Mouse (Mus musculus) hindbrain, postnatal 0 days (tissue): ENCODE results near the gene Specc1. TPM values are rescaled to one million over a fixed set of nuclear protein-coding genes. Genes with fewer than 3 reads are reported as not detected.

Experiments used
- ATAC-seq: fragments of 200-750 bp; cut with Nextera tagmentation; 2 replicates; pipeline ENCODE4 v1.8.0; 2017; ENCODE audit warnings: mild to moderate bottlenecking, moderate TSS enrichment, moderate library complexity
- DNase-seq: peaks from one replicate; pipeline ENCODE4 v3.0.0-alpha.2; 2015; ENCODE audit warnings: low spot score
- H3K27ac ChIP-seq: fragments of 300-500 bp; sonication (generic); 2 replicates; pipeline ENCODE4 v1.5.1; 2014; ENCODE audit warnings: mild to moderate bottlenecking
- H3K27me3 ChIP-seq: fragments of 300-500 bp; sonication (generic); 2 replicates; pipeline ENCODE4 v1.6.1; 2014; ENCODE audit warnings: low read length, mixed read lengths; ENCODE audit not compliant: insufficient read depth
- H3K36me3 ChIP-seq: fragments of 300-500 bp; sonication (generic); 2 replicates; pipeline ENCODE4 v1.6.1; 2014; ENCODE audit warnings: low read length, mixed read lengths; ENCODE audit not compliant: insufficient read depth
- H3K4me1 ChIP-seq: fragments of 300-500 bp; sonication (generic); 2 replicates; pipeline ENCODE4 v1.6.1; 2014; ENCODE audit warnings: antibody characterized with exemption, low read length, mixed read lengths; ENCODE audit not compliant: insufficient read depth
- H3K4me2 ChIP-seq: fragments of 300-500 bp; sonication (generic); 2 replicates; pipeline ENCODE4 v1.6.1; 2014; ENCODE audit warnings: low read depth, mild to moderate bottlenecking, low read length, moderate library complexity, mixed read lengths
- H3K4me3 ChIP-seq: fragments of 300-500 bp; sonication (generic); 2 replicates; pipeline ENCODE4 v1.5.1; 2014; ENCODE audit warnings: low read length
- H3K9ac ChIP-seq: fragments of 300-500 bp; sonication (generic); replicated peaks from 2 replicates; pipeline ENCODE4 v1.6.1; 2014; ENCODE audit warnings: mild to moderate bottlenecking, low read length, moderate library complexity, mixed read lengths
- H3K9me3 ChIP-seq: fragments of 300-500 bp; sonication (generic); 2 replicates; pipeline ENCODE4 v1.6.1; 2016; ENCODE audit warnings: low read length, mixed read lengths
- CTCF ChIP-seq: IDR thresholded peaks from 2 replicates; pipeline ENCODE4 v1.5.1; 2016; ENCODE audit warnings: antibody characterized with exemption, control low read depth, low read depth
- WGBS: fragments of 180-500 bp; shearing (Covaris S2); extraction: QIAGEN DNeasy Blood & Tissue Kit; methylation state at CpG from one replicate; pipeline ENCODE4 v1.1.7; 2014; 5-methylcytosine and 5-hydroxymethylcytosine counted together
- polyA plus RNA-seq: library from polyadenylated mRNA; unstranded; fragments of >200 nt; fragmentation: Nextera tagmentation; extraction: Ambion mirVana; gene quantifications from 2 replicates; pipeline ENCODE4 v1.2.1, GENCODE M21; 2015
- total RNA-seq: library from RNA; depleted of rRNA; stranded (reverse); fragments of >200 nt; gene quantifications from 2 replicates; pipeline ENCODE4 v1.2.3, GENCODE M21; 2014

Specc1 gene
- total and polyA plus RNA-seq, 2 experiments from 2014 or later, result 20.7 to 34.0 TPM

DNA sequence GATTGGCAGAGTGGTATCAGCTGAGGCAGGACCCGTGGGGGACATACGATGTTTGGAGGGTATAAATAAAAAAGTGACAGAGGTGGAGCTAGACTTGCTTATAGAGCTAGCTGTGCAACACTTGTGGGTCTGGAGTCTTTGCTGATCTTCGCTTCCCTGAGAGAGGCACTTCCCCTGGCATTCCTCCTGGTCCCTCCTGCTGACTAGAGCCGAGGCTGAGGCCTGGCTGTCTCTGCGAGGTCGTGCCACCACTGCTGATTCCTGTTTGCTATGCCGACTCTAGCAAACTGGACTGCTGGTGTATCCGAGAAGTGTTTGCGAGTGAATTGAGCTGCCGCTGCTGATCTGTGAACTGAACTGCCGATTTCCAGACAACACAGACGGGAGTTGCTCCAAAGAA is 43.5 kb downstream of the Specc1 start:
- H3K36me3 ChIP-seq, result no peaks in the 10 kb centered on the region
- no peaks in the 10 kb centered on the region for H3K4me1 ChIP-seq
- ATAC-seq (no peak), DNase-seq (no peak)
- TF ChIP-seq CTCF, result no peak
- H3K27ac ChIP-seq, result no peak overlapping the region
- no peak overlapping the region for H3K4me2 ChIP-seq
- H3K9me3 ChIP-seq, result no peaks in the 10 kb centered on the region
- H3K4me3 ChIP-seq, result no peak overlapping the region
- WGBS, result 81% methylated on average over 12 of the region's 12 CpGs
- H3K27me3 ChIP-seq, result no peaks in the 10 kb centered on the region
- no peak overlapping the region for H3K9ac ChIP-seq

DNA sequence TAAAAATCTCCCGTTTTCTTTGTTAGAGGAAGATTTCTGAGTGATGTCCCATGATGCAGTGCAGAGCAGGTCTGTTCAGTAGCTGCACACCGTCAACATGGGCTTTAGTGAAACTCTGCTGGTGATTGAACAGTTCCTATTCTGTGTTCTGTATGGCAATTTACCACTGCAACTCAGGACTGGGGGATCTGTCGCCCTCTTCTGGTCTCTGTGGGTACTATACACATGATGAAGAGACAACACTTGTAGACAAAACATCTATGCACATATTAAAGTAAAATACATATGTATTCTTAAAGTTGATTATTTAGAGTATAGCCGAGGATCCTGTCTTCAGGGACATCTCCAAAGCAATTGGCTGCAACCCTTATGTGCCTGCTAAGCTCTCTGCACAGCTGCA is 45.4 kb downstream of the Specc1 start:
- ATAC-seq (no peak), DNase-seq (no peak)
- Histone ChIP-seq H3K4me2 (no peak overlapping the region), H3K4me1 (no peaks in the 10 kb centered on the region), H3K36me3 (no peaks in the 10 kb centered on the region), H3K27me3 (no peaks in the 10 kb centered on the region), H3K9me3 (no peaks in the 10 kb centered on the region), H3K27ac (no peak overlapping the region), H3K4me3 (no peak overlapping the region), H3K9ac (no peak overlapping the region)
- 73% methylated on average over 4 of the region's 4 CpGs for WGBS
- peak; percentile 59 for TF ChIP-seq CTCF

DNA sequence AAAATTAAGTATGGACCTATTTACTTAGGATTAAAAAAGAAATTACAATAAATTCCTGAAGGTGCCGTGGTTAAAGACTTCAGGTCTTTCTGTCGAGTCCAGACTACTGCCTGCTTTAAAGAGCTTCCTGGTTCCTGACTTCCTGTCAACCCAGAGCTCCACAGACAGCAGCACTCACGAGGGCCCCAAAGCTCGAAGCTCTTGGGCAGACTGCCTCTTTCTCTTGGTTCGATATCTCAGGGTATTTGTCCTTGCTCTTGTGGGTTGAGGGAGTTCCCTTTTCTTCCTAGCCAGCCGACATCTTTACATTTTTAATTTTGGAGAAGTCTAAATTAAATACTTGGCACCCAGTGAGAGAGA is 48.3 kb downstream of the Specc1 start:
- DNase-seq (no peak), ATAC-seq (no peak)
- Histone ChIP-seq H3K9me3 (no peaks in the 10 kb centered on the region), H3K36me3 (no peaks in the 10 kb centered on the region), H3K9ac (no peak overlapping the region), H3K4me1 (no peaks in the 10 kb centered on the region), H3K27ac (no peak overlapping the region), H3K4me3 (no peak overlapping the region), H3K4me2 (no peak overlapping the region), H3K27me3 (no peaks in the 10 kb centered on the region)
- WGBS, result 65% methylated on average over 6 of the region's 6 CpGs
- no peak for TF ChIP-seq CTCF

DNA sequence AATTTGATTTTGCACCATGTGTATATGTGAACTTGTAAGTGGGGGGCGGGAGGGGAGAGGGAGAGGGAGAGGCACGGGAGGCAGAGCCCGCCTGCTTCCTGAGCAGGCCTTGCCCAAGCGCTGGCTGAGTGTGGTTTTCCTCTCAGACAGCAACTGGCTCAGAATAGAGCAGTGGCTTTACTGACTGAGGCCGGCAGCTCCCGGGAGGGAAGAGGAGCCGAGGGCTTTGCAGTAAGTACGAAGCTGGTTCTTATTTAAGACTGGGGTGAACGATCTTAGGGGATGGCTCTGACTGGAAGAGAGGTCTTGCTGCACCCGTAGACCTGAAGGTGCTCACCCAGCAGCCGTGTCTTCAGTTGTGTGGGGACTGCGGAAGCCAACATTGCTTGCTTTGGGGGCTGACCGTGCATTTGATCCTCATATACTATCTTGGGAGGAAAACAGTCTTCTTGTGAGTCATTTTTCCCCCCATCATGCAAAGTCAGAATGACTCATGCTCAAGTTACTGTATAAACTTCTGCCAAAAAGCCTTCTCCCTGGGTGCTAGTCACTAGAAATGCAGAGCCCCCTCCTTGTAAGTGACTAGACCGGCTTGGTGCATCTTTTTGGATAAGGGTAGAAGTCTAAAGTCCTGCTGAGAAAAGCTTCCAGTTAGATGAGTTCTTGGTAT is 48.8 kb downstream of the Specc1 start:
- no peak for TF ChIP-seq CTCF
- WGBS, result 63% methylated on average over 14 of the region's 14 CpGs
- Histone ChIP-seq H3K4me2 (no peak overlapping the region; the same call in 1 of the 2 replicates), H3K9ac (no peak overlapping the region), H3K27me3 (no peaks in the 10 kb centered on the region), H3K4me1 (no peaks in the 10 kb centered on the region), H3K4me3 (no peak overlapping the region), H3K36me3 (no peaks in the 10 kb centered on the region), H3K27ac (no peak overlapping the region), H3K9me3 (no peaks in the 10 kb centered on the region)
- DNase-seq, result no peak
- no peak for ATAC-seq

DNA sequence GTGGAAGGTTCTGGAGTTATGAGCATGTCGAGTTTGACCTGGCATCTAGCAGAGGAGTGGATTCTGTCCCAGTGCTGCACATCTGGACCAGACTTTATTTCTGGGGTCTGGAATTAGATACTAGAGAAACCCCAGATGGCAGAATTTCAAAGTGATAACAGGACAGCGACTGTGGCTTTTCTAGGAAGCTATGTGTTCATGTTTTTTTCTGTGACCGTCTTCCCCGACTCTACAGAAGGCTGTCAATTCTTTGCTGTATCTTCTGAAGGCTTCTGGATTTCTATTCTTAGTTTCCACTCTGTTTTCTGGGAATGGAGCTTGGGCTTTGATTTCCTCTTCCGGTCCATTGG is 49.3 kb downstream of the Specc1 start:
- no peaks in the 10 kb centered on the region for H3K9me3 ChIP-seq
- no peaks in the 10 kb centered on the region for H3K36me3 ChIP-seq
- H3K4me3 ChIP-seq, result no peak overlapping the region
- no peaks in the 10 kb centered on the region for H3K4me1 ChIP-seq
- H3K9ac ChIP-seq, result no peak overlapping the region
- no peak overlapping the region for H3K27ac ChIP-seq
- no peak for TF ChIP-seq CTCF
- H3K4me2 ChIP-seq, result peak overlapping the region; percentile 18; the same call in 1 of the 2 replicates
- H3K27me3 ChIP-seq, result no peaks in the 10 kb centered on the region
- WGBS, result 81% methylated on average over 5 of the region's 5 CpGs
- DNase-seq, result no peak
- no peak for ATAC-seq

DNA sequence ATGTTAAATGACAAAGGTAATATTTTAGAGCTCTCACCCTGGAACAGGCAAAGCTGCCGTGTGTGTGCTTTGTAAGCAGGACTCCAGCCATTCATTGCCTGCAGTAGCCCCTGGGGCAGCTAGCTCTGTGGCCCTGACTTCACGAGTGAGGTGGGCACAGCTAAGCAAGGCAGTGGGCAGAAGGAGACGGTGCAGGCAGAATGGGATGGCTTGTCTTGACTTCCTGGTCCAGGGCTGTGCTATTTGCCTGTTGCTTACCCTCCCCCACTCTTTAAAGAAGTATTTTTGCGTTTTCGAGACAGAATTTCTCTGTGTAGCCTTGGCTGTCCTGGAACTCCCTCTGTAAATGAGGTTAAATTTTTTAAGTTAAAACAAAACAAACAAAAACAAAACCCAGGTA is 50.1 kb downstream of the Specc1 start:
- WGBS, result 70% methylated on average over 5 of the region's 5 CpGs
- DNase-seq, result no peak

DNA sequence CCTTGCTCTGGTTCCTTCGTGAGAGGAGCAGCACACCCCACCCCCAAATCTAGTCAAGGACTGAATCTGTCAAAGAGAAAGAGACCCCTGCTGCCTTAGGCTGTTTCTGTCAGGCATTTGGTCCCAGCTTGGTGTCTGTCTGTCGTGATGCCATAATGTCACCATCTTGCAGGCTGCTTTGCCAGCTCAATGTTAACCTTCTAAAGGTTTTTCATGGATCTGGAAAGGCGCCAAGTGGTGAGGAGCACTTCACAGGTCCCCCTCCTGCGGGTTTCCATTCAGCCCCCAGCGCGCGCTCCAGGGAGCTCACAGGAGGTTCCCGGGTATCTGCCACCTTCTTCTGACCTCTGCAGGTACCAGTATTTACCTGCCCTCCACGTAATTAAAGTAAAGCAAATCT is 51.4 kb downstream of the Specc1 start:
- whole genome bisulfite sequencing, result 40% methylated on average over 9 of the region's 9 CpGs
- no peak for TF ChIP-seq CTCF
- H3K4me3 ChIP-seq, result no peak overlapping the region
- no peaks in the 10 kb centered on the region for H3K27me3 ChIP-seq
- ATAC-seq (no peak), DNase-seq (no peak)
- H3K9me3 ChIP-seq, result no peaks in the 10 kb centered on the region
- no peaks in the 10 kb centered on the region for H3K36me3 ChIP-seq
- H3K4me1 ChIP-seq, result no peaks in the 10 kb centered on the region
- H3K4me2 ChIP-seq, result no peak overlapping the region
- H3K9ac ChIP-seq, result no peak overlapping the region
- H3K27ac ChIP-seq, result no peak overlapping the region

More for the DNA sequence above, 50.1 kb downstream of the Specc1 start:
- Histone ChIP-seq H3K27me3 (no peaks in the 10 kb centered on the region), H3K4me1 (no peaks in the 10 kb centered on the region), H3K27ac (no peak overlapping the region), H3K4me3 (no peak overlapping the region), H3K4me2 (no peak overlapping the region), H3K9ac (no peak overlapping the region), H3K36me3 (no peaks in the 10 kb centered on the region), H3K9me3 (no peaks in the 10 kb centered on the region)
- TF ChIP-seq CTCF, result no peak
- no peak for ATAC-seq
